Mouse (Mus musculus) heart, postnatal 25 days (tissue): ENCODE data around the gene Il1b. TPM values are rescaled to one million over a fixed set of nuclear protein-coding genes. Genes with fewer than 3 reads are reported as not detected.

Experiments used
- DNase-seq: peaks from one replicate; pipeline ENCODE4 v3.0.0; 2022; ENCODE audit warnings: low spot score
- intact Hi-C: fragments of 180-260 bp; cut with DNase I; formaldehyde crosslinking; loops from one replicate; pipeline ENCODE4 v1.15.1; 2025
- total RNA-seq, 2 experiments: library from RNA; stranded (reverse); gene quantifications; 2 replicates each; pipeline ENCODE4 v1.2.3; 2021

Il1b gene
- total RNA-seq, 2 experiments from 2014 or later, result not detected

DNA sequence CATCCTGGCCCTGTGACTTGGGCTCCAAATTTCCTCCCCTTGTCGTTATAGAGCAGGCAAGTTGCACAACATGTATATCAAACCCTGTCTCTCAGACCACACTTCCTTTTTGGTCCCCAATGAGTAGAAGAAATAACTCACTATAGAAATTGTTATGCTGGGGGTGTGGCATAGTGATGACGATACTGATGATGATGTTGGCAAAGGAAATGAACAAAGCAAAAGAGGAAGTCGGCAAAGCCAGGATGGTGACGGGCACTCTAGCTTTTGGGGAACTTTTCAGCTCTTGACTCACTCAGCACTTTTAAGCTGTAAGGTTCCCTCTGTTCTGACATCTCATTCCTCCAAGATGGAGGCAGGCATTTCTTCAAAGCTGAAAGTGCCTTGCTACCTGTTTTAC lies 2.4 kb upstream of the Il1b start:
- intact Hi-C loops, result no loop called here
- DNase-seq, result no peak

DNA sequence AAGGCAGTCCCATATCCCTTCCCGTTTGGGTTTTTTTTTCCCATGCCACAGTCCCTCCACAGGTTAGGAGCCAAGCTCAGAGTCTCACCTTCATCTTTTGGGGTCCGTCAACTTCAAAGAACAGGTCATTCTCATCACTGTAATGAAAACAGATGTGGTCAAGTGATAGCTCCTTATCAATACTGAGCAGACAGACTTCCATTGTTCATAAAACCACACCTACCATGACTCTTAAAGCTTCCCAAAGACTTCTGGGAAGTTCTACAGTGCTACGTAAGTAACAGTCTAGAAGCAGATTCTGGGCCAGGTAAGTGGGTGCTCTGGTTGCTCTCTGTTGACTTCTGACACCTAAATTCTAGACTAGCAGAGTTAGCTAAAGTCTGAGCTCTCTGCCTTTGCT lies 1.3 kb downstream of the Il1b start:
- no peak for DNase-seq
- intact Hi-C loops, result no loop called here

DNA sequence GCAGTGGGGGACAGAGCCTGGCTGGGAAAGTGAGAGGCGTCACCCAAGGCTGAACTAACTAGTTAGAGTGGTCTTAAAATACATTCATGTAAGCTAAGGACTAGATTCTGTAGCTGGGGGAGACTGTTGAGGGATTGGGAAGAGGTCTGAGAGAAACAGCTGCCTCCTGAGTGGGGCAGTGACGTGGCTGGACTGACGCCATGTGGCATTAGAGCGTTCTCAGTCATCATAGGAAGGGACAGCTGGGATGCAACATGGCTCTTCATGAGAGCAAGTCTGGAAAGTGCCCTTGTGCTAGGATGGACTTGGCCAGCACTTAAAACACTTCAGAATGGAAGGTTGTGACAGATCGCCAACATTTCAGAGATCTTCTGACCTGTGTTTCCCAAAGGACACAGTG lies 2.1 kb downstream of the Il1b start:
- intact Hi-C loops, result no loop called here
- no peak for DNase-seq

DNA sequence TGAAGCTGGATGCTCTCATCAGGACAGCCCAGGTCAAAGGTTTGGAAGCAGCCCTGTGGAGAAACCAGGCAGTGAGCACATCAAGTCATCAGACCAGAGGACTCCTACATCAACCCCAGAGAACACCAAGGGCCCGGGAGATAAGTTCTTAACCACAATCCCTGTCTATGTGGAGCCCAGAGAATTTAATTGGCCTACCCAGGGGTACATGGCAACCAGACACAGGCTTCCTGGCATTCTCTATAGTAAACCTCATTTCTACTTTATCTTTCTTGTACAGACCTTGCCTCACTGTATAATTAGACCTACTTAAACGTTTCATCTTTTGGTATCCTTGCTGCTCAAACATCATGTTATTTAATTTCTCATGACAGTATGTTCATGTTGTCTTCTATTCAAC lies 2.8 kb downstream of the Il1b start:
- intact Hi-C loops, result no loop called here
- DNase-seq, result no peak

DNA sequence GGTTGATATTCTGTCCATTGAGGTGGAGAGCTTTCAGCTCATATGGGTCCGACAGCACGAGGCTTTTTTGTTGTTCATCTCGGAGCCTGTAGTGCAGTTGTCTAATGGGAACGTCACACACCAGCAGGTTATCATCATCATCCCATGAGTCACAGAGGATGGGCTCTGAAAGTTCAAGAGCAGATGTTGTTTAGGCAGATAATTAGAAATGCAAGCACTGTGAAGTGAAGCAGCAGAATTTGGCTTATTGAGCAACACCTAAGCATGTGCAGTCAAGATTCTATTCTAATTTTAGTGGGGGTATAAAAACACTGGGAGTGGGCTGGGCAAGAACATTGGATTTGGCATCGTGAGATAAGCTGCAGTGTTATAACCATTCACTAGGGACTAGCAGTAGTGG lies 3.7 kb downstream of the Il1b start:
- intact Hi-C loops, result no loop called here

DNA sequence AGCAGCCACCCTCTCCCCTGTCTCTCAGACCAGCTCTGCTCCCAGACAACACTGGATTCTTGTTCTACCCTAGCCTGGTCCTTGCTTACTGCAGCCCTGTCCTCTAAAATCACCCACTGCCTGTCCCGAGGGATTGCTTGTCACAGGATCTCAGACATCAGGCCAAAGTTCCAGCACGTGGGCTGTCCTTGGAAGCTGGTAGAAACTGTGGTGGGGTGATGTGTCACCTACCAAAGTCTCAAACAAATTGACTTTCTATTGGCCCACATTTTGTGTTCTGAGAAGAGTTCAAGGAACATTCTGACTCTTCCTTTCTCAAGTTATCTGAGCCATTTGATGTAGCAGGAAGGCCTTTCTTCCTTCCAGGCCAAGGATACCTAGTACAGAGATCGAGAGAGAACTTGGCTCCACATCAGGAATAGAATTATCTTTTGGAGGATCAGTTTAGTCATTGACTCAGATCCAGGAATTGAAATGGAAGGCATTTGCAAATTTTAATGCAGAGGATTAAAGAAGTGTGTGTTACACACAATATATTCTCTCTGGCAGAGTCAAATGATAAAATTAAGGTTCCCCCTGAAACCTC lies 9.9 kb downstream of the Il1b start:
- intact Hi-C loops, result no loop called here

More for the DNA sequence above, 3.7 kb downstream of the Il1b start:
- DNase-seq, result no peak

DNA sequence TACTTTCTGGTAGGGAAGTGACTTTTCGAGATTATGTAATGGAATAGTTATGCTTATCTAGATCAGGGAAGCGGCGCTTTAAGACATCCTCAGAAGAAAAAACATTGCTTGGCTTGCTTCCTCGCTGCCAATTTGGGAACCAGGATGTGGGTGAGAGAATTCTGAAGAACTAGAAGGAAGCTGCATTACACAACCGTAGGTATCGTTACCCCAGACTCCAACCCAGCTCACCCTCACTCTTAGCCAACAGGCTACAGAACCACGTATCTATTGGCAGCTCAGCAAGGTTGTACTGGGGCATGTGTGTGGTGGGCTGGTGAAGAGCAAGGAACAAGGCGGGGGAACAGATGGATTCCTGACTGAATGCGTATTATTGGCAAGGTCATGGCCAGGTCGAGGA lies 10.7 kb downstream of the Il1b start:
- intact Hi-C loops, result no loop called here
- DNase-seq, result no peak

More for the DNA sequence above, 9.9 kb downstream of the Il1b start:
- DNase-seq, result no peak

DNA sequence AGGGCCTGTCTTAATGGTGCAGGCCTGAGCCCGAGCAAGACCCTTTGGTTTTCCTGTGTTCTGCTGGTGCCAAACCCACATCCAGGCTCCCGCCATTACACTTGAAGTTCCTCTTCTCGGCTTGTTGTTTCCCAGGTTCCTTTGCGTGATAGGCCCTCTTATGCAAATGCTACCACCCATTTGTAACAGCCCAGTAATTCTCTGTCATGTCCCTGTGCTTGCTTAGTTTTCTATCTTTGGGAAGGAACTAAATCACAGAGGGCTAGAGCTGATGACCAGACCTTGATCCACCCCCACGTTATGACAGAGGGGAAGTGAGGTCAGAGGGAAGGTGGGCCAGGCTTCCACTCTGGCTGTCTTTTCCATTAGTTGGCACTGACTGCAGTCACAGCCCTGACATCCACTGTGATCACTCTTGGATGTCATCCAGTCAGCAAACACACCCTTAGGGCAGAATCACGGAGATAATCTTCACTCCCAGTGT lies 32.8 kb downstream of the Il1b start:
- DNase-seq, result no peak
- intact Hi-C loops, result no loop called here

DNA sequence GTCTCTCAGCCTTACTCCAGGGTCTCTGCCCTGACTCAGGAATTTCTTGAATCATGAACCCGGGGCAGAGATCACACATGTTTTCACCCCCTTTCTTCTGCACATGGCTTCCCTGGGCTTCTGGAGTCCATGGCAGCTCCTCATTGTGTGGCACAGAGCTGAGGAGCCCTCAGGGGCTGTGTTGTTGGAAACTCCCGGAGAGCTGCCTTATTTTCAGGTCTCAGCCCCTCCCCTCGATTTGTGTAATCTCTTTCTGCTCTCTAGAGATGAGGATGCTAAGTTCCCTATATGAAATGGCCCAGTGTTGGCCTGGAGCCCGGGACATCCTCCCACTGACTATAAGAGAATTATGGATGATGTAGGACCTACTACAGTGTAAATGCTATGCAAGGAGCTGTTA lies 37.5 kb downstream of the Il1b start:
- no peak for DNase-seq
- intact Hi-C loops, result no loop called here

DNA sequence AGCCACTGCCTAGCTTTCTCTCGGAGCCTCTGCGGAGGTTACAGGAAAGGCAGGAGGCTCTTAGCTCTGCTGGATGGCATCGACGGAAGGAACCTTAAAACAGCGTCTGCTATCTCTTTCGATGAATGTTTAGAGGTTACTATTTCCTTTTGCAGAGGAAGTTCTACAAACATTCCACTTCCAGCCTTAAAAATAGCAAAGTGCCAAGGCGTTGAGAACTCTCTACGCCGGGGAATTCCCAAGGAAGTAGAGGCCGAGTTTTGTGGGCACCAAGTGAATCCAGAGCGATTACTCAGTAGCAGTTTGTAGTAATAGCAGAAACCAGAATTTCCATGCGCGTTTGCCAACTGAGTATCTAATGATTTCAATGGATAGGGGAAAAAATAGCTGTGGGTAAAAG lies 40.4 kb downstream of the Il1b start:
- no peak for DNase-seq
- intact Hi-C loops, result no loop called here

DNA sequence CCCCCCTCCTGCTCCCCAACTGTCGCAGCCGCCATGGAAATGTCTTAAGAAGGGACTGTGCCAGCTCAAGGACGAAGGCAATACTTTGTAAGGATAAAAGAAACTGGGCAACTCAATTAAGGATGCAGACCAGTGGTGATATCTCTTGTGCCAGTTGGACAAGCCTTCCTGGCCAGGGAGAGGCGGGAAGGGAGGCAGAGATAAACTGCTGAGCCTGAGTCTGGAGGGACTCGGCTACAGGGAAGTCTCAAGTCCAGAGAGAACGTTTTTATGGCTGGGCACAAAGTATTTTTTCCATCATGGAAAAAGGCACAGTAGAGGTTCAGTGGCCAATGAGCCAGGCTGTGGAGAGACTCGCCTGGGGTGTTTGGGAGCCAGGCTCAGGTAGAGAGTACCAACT lies 40.9 kb downstream of the Il1b start:
- DNase-seq, result no peak
- intact Hi-C loops, result no loop called here

DNA sequence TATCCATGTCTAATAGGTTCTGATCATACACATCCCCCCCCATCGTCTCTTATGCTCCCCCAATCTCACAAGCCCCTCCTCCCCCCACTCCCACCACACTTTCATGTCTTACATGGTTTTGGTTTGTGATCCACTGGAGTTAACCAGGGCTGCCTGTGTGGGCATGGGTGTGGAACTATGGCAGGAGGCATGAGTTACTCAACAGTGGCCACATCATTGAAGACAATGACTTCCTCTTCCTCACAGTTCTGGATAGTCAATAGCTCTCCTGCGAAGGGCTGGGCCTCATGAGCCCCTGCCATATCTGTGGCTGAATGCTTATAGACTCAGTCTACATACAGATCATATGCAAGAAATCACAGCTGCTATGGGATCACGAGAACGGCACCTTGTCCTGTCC lies 42.7 kb downstream of the Il1b start:
- DNase-seq, result no peak
- intact Hi-C loops, result no loop called here

DNA sequence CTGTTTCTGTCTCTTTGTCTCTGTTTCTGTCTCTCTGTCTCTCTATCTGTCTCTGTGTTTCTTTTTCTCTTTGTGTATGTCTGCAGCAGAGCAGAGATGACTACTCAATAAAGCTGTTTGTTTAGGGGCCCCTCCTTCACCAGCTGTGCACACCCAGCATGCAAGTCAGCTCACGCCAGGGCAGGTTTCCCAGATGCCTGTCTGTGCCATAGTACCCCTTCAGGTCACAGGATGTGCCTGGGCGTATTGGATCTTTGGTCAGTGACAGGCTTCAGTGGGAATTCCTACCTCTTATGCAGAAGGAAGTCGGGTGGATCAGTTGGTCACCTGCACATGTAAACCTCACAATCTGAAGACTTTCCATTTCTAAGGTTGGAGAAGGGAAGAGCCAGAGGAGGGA lies 46.7 kb downstream of the Il1b start:
- DNase-seq, result no peak
- intact Hi-C loops, result no loop called here

DNA sequence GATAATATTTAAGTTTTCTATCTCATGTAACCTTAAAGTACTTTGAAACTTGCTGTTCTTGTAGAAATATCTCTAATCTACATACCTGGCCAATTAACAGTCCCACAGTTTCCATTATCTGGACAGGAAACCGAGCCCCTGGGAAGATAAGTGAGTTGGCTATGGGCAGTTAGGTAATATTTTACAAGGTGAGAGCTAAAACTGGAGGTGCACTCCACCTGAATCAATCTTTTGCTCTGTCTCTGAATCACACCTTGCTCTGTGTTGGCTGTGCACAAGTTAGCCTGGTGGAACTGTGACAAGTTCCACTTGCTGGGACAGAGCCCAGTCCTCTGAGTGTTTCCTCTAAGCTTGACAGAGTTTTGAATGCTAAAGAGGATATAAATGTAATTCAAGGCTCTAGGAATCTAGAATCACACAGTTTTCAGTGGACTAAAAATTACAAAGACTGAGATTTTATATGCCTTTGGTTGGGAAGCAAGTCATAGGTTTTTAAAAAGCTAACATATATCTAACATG lies 48.8 kb downstream of the Il1b start:
- no peak for DNase-seq
- intact Hi-C loops, result no loop called here

DNA sequence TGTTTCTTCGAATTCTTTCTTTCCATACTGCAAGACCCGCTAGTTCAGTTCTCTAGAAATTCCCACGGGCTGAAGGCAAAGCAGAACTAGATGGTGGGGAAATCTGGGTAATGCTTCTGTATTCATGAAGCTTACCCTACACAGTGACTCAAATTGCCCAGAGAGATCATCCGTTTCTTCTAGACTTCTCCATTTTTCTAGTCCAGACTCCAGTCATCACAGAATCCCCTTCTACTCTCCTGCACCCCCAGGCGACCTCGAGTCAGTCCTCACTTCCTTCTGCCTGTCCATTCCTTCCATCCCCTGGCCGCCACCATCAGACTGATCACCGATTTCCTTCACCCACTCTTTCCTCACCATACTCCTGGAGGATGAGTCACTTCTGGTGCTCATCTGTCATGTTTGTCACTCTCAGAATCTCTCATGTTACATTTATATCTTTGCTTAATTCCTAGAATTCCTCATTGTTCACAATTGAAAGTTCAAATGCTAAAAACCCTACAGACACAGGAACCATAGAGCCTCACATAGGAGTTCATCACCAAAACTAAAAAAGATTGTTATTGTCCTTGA lies 50.8 kb downstream of the Il1b start:
- no peak for DNase-seq
- intact Hi-C loops, result no loop called here

DNA sequence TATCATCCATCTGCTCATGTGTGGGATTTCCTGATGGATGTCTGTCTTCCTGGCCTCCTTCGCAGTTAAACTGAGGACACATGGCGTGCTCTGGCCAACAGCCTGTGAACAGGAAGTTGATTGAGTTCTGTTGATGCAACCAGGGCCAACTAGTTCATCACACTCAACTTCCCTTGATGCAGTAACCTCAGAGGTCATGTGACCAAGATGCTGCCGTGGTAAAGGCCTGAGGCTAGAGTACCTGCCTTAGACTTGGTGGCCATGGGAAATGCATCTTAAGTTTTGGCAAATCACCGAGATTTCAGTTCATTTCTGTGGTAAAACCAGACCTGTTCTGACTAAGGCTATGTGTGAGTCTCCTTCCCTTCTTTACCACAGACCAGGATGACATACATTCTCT lies 55.1 kb downstream of the Il1b start:
- intact Hi-C loops, result no loop called here
- no peak for DNase-seq

DNA sequence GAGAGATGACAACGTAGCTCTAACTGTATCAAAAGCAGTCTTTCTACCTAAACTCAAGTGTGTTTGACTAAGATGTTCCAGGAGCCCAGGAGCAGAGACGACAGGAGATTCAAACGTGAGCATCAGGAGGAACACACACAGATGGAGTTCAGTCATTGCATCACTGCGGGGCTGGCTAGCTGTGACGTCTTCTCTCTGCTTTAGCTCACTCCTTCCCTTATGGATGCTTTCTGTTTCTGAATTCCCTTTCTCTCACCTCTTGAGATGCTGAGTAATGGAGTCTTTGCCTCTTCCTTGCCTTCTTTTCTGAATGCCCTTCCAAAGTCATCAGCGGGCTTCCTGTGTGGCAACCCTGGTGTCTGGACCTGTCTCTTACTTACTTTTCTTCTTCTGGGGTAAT lies 56.1 kb downstream of the Il1b start:
- intact Hi-C loops, result no loop called here
- DNase-seq, result no peak

Other genes starting within 250 kb of the Il1b start
- 10 to 100 TPM; 10.0 to 10.1 TPM for gene Chchd5, start 241.4 kb downstream of the Il1b start, total RNA-seq
- 10 to 100 TPM; 11.3 to 12.4 TPM for gene Slc20a1, start 172.4 kb downstream of the Il1b start, total RNA-seq
- gene Ckap2l, start 73.9 kb downstream of the Il1b start, total RNA-seq, result under 1 TPM; 0.81 to 0.95 TPM
- gene Il1a, start 61.2 kb downstream of the Il1b start, total RNA-seq, result not detected
- gene F830045P16Rik, start 165.5 kb upstream of the Il1b start, total RNA-seq, result not detected
- gene Sirpa, start 221.7 kb upstream of the Il1b start, total RNA-seq, result 10 to 100 TPM; 24.6 to 28.1 TPM